Comparison of ENCODE assay signal across 9 mouse cellular contexts in genomic region chr9:120866251-120866650, GRCm38 (mm10).
DNase-seq lines count a peak whose midpoint lies in the region; ATAC-seq and TF ChIP-seq lines count a peak whose summit lies in the region.
"Had no signal": no experiment of that assay in that cellular context is flagged by ENCODE, and none has a peak within 500 bp of the region (broad histone marks: within the 10 kb centered on the region; RNA-seq: fewer than 3 reads in every experiment).

No protein-coding gene starts in this region.

- H3K27me3 ChIP-seq in heart, embryonic 12.5 days (replicated peaks), result no peaks in the 10 kb centered on the region
- H3K27me3 ChIP-seq in midbrain, embryonic 12.5 days, result no peaks in the 10 kb centered on the region
- H3K27me3 ChIP-seq in midbrain, embryonic 11.5 days (ENCODE audit: control insufficient read depth, insufficient read depth, low read length), result no peaks in the 10 kb centered on the region
- H3K27me3 ChIP-seq in forebrain, postnatal 0 days (ENCODE audit: insufficient read depth, low read length), result no peaks in the 10 kb centered on the region
- H3K27me3 ChIP-seq in neural tube, embryonic 12.5 days (replicated peaks), result peaks cover 6% of the 10 kb centered on the region; the same call in 1 of the 2 replicates

- no peak for TF ChIP-seq CTCF in forebrain, postnatal 0 days (IDR thresholded peaks at IDR 0.05; ENCODE audit: low read depth)

- H3K4me2 ChIP-seq in heart, embryonic 12.5 days, result peak overlapping the region; percentile 24; the same call in 1 of the 2 replicates
- no peak overlapping the region for H3K4me2 ChIP-seq in midbrain, embryonic 12.5 days (replicated peaks)
- H3K4me2 ChIP-seq in midbrain, embryonic 11.5 days, result no peak overlapping the region
- no peak overlapping the region for H3K4me2 ChIP-seq in forebrain, postnatal 0 days (ENCODE audit: low read depth)
- H3K4me2 ChIP-seq in neural tube, embryonic 12.5 days (replicated peaks), result no peak overlapping the region

- peaks cover 50% of the 10 kb centered on the region for H3K4me1 ChIP-seq in heart, embryonic 12.5 days (replicated peaks)
- peaks cover 64% of the 10 kb centered on the region for H3K4me1 ChIP-seq in midbrain, embryonic 12.5 days
- peaks cover 8% of the 10 kb centered on the region; the same call in 1 of the 2 replicates for H3K4me1 ChIP-seq in midbrain, embryonic 11.5 days (ENCODE audit: control insufficient read depth, insufficient read depth, low read length)
- H3K4me1 ChIP-seq in forebrain, postnatal 0 days (ENCODE audit: insufficient read depth), result peaks cover 43% of the 10 kb centered on the region
- H3K4me1 ChIP-seq in neural tube, embryonic 12.5 days, result peaks cover 46% of the 10 kb centered on the region

- H3K4me3 ChIP-seq in heart, embryonic 12.5 days, result no peak overlapping the region
- H3K4me3 ChIP-seq in midbrain, embryonic 12.5 days, result no peak overlapping the region
- H3K4me3 ChIP-seq in midbrain, embryonic 11.5 days (ENCODE audit: low read depth, low read length), result no peak overlapping the region
- H3K4me3 ChIP-seq in forebrain, postnatal 0 days (ENCODE audit: low read depth, low read length), result no peak overlapping the region
- no peak overlapping the region for H3K4me3 ChIP-seq in neural tube, embryonic 12.5 days

- WGBS in heart, embryonic 12.5 days, result 39% methylated on average over 5 of the region's 5 CpGs
- WGBS in midbrain, embryonic 12.5 days, result 63% methylated on average over 5 of the region's 5 CpGs
- 71% methylated on average over 5 of the region's 5 CpGs for WGBS in midbrain, embryonic 11.5 days
- 16% methylated on average over 5 of the region's 5 CpGs for WGBS in forebrain, postnatal 0 days
- WGBS in neural tube, embryonic 12.5 days, result 61% methylated on average over 5 of the region's 5 CpGs

- intact Hi-C loops in heart, postnatal 14 days (cut with DNase I), result no loop called here
- intact Hi-C loops in gastrocnemius, postnatal 14 days (cut with DNase I; ENCODE audit: low total_unique reads), result no loop called here

- H3K36me3 ChIP-seq in heart, embryonic 12.5 days, result no peaks in the 10 kb centered on the region
- H3K36me3 ChIP-seq in midbrain, embryonic 12.5 days, result no peaks in the 10 kb centered on the region
- no peaks in the 10 kb centered on the region for H3K36me3 ChIP-seq in midbrain, embryonic 11.5 days (ENCODE audit: control insufficient read depth, insufficient read depth, low read length)
- H3K36me3 ChIP-seq in forebrain, postnatal 0 days (ENCODE audit: insufficient read depth), result no peaks in the 10 kb centered on the region
- H3K36me3 ChIP-seq in neural tube, embryonic 12.5 days, result no peaks in the 10 kb centered on the region

- H3K9ac ChIP-seq in heart, embryonic 12.5 days, result 0 out of 2 replicates have a peak overlapping the region, but pooled peaks have one; percentile 33
- no peak overlapping the region for H3K9ac ChIP-seq in midbrain, embryonic 12.5 days (replicated peaks)
- no peak overlapping the region for H3K9ac ChIP-seq in midbrain, embryonic 11.5 days (ENCODE audit: low read length)
- no peak overlapping the region for H3K9ac ChIP-seq in forebrain, postnatal 0 days
- H3K9ac ChIP-seq in neural tube, embryonic 12.5 days, result 0 out of 2 replicates have a peak overlapping the region, but pooled peaks have one; percentile 13

- ATAC-seq in heart, embryonic 12.5 days (ENCODE audit: insufficient number of reproducible peaks, low FRiP score), result no peak
- ATAC-seq in midbrain, embryonic 12.5 days (ENCODE audit: low FRiP score, low read depth), result no peak
- ATAC-seq in midbrain, embryonic 11.5 days (ENCODE audit: low FRiP score), result no peak
- no peak for ATAC-seq in forebrain, postnatal 0 days
- ATAC-seq in neural tube, embryonic 12.5 days (ENCODE audit: low FRiP score, low read depth), result no peak

- no peak for DNase-seq in heart, postnatal 14 days
- no peak for DNase-seq in midbrain, embryonic 11.5 days (ENCODE audit: low spot score, missing footprints)
- peak; percentile 57 for DNase-seq in forebrain, postnatal 0 days
- no peak for DNase-seq in urinary bladder, postnatal 10 days (ENCODE audit: low spot score)
- no peak for DNase-seq in gastrocnemius, postnatal 14 days
- DNase-seq: B cell, adult 2 months had no signal

- peak overlapping the region; percentile 86 for H3K27ac ChIP-seq in heart, embryonic 12.5 days (ENCODE audit: poor library complexity, severe bottlenecking)
- H3K27ac ChIP-seq in midbrain, embryonic 12.5 days (replicated peaks), result peak overlapping the region; percentile 61
- H3K27ac ChIP-seq in midbrain, embryonic 11.5 days (ENCODE audit: low read depth, low read length), result no peak overlapping the region
- H3K27ac ChIP-seq in forebrain, postnatal 0 days (ENCODE audit: low read depth, low read length), result peak overlapping the region; percentile 78
- peak overlapping the region; percentile 50; the same call in 1 of the 2 replicates for H3K27ac ChIP-seq in neural tube, embryonic 12.5 days

- H3K9me3 ChIP-seq in heart, embryonic 12.5 days (replicated peaks), result no peaks in the 10 kb centered on the region
- H3K9me3 ChIP-seq in midbrain, embryonic 12.5 days, result no peaks in the 10 kb centered on the region
- no peaks in the 10 kb centered on the region for H3K9me3 ChIP-seq in midbrain, embryonic 11.5 days (ENCODE audit: control insufficient read depth, low read length)
- no peaks in the 10 kb centered on the region for H3K9me3 ChIP-seq in forebrain, postnatal 0 days (ENCODE audit: low read length)
- no peaks in the 10 kb centered on the region for H3K9me3 ChIP-seq in neural tube, embryonic 12.5 days

Comparison
In these comparisons a context has a peak if more than half of its experiments do, and no peak if none do; other contexts are left out.
1. H3K9ac ChIP-seq: peak in heart, embryonic 12.5 days (single experiment) and neural tube, embryonic 12.5 days (single experiment); none in midbrain, embryonic 12.5 days (single experiment), midbrain, embryonic 11.5 days (single experiment) and forebrain, postnatal 0 days (single experiment).